Mouse (Mus musculus) bone marrow macrophage, adult 2 months (primary cell): ENCODE results near the gene Uhrf1bp1. TPM values are rescaled to one million over a fixed set of nuclear protein-coding genes. Genes with fewer than 3 reads are reported as not detected.

ENCODE experiments used
- H3K27ac ChIP-seq: 2 replicates; pipeline ENCODE4 v1.5.1; 2012; ENCODE audit warnings: low read depth, low read length; ENCODE audit not compliant: insufficient read depth
- H3K4me1 ChIP-seq: 2 replicates; pipeline ENCODE4 v1.6.1; 2012; ENCODE audit warnings: low read length; ENCODE audit not compliant: control insufficient read depth, insufficient read depth
- H3K4me3 ChIP-seq: 2 replicates; pipeline ENCODE4 v1.5.1; 2012; ENCODE audit warnings: mild to moderate bottlenecking, low read length, moderate library complexity; ENCODE audit not compliant: insufficient read depth
- CTCF ChIP-seq: IDR thresholded peaks from 2 replicates; pipeline ENCODE4 v1.5.1; 2012; ENCODE audit warnings: low read depth, mild to moderate bottlenecking, low read length, moderate library complexity
- POLR2A ChIP-seq: IDR thresholded peaks from 2 replicates; pipeline ENCODE4 v1.6.1; 2012; ENCODE audit warnings: mild to moderate bottlenecking, low read depth, low read length, borderline replicate concordance
- polyA plus RNA-seq: library from polyadenylated mRNA; stranded (reverse); fragments of >200 nt; gene quantifications from 2 replicates; pipeline ENCODE4 v1.2.4, GENCODE M21; 2012; ENCODE audit not compliant: missing spikeins, insufficient read depth, insufficient read length

Gene Uhrf1bp1
- polyA plus RNA-seq, 1 experiment: 7.5 TPM

GRCm38 (mm10) chr17:27945546-27946216, 89.4 kb downstream of the Uhrf1bp1 start:
- peaks cover 17% of the 10 kb centered on the region for H3K4me1 ChIP-seq
- no peak overlapping the region for H3K4me3 ChIP-seq
- H3K27ac ChIP-seq: no peak overlapping the region
- TF ChIP-seq CTCF (no peak), POLR2A (no peak)

GRCm38 (mm10) chr17:27946371-27946770, 90.1 kb downstream of the Uhrf1bp1 start:
- no peak overlapping the region for H3K27ac ChIP-seq
- H3K4me3 ChIP-seq: no peak overlapping the region
- TF ChIP-seq POLR2A: no peak
- TF ChIP-seq CTCF: no peak
- peaks cover 17% of the 10 kb centered on the region for H3K4me1 ChIP-seq

- no peak overlapping the region for H3K27ac ChIP-seq
- TF ChIP-seq CTCF: no peak
- peaks cover 13% of the 10 kb centered on the region for H3K4me1 ChIP-seq
- no peak overlapping the region for H3K4me3 ChIP-seq
Measured at GRCm38 (mm10) chr17:27947155-27947554, 90.9 kb downstream of the Uhrf1bp1 start.

Other genes with a start within 250 kb of the Uhrf1bp1 start
- gene Nudt3, start 232.9 kb upstream of the Uhrf1bp1 start, polyA plus RNA-seq: 55.7 and 58.0 TPM in 2 replicates
- not detected in 2 replicates for gene RPS10-NUDT3, start 221.2 kb upstream of the Uhrf1bp1 start, polyA plus RNA-seq
- 1,367 and 1,405 TPM in 2 replicates for gene Rps10, start 219.8 kb upstream of the Uhrf1bp1 start, polyA plus RNA-seq
- gene Pacsin1, start 200.9 kb upstream of the Uhrf1bp1 start, polyA plus RNA-seq: not detected in 2 replicates
- not detected in 2 replicates for gene Spdef, start 127.5 kb upstream of the Uhrf1bp1 start, polyA plus RNA-seq
- gene D17Wsu92e, start 35.8 kb upstream of the Uhrf1bp1 start, polyA plus RNA-seq: 75.8 and 81.8 TPM in 2 replicates
- 105 and 113 TPM in 2 replicates for gene Snrpc, start 18.3 kb upstream of the Uhrf1bp1 start, polyA plus RNA-seq
- 24.6 and 29.0 TPM in 2 replicates for gene Anks1, start 52.9 kb downstream of the Uhrf1bp1 start, polyA plus RNA-seq
- gene Taf11, start 53.4 kb downstream of the Uhrf1bp1 start, polyA plus RNA-seq: 30.7 and 33.2 TPM in 2 replicates
- gene Tcp11, start 224.2 kb downstream of the Uhrf1bp1 start, polyA plus RNA-seq: not detected in 2 replicates